24 mouse cellular contexts compared by ENCODE assay signal in genomic region chr12:37942163-37942562, GRCm38 (mm10).
"Had no signal": no experiment of that assay in that cellular context is flagged by ENCODE, and none has a peak within 500 bp of the region (broad histone marks: within the 10 kb centered on the region; RNA-seq: fewer than 3 reads in every experiment).

No protein-coding gene starts in this region.

- H3K4me2 ChIP-seq: forebrain, embryonic 15.5 days; heart, embryonic 12.5 days; hindbrain, embryonic 12.5 days; hindbrain, embryonic 14.5 days; limb, embryonic 12.5 days; liver, embryonic 11.5 days; liver, embryonic 13.5 days; liver, embryonic 15.5 days had no signal

- ATAC-seq: forebrain, embryonic 15.5 days; forebrain, postnatal 0 days; hindbrain, embryonic 16.5 days; inflammation-experienced regulatory T-cells, adult 6 months; liver, postnatal 0 days had no signal

- H3K4me3 ChIP-seq: forebrain, embryonic 15.5 days; heart, embryonic 10.5 days; heart, embryonic 12.5 days; hindbrain, embryonic 10.5 days; hindbrain, embryonic 12.5 days; layer of hippocampus, adult 2 months; left cerebral cortex, adult 2 months; limb, embryonic 10.5 days; limb, embryonic 12.5 days; liver, embryonic 13.5 days; liver, embryonic 15.5 days had no signal

- H3K9ac ChIP-seq: forebrain, embryonic 15.5 days; forebrain, postnatal 0 days; heart, embryonic 12.5 days; hindbrain, embryonic 12.5 days; hindbrain, embryonic 14.5 days; limb, embryonic 12.5 days; liver, embryonic 13.5 days; liver, embryonic 15.5 days; liver, postnatal 0 days had no signal

- DNase-seq: forebrain, postnatal 0 days; gastrocnemius, postnatal 25 days; heart, adult 18-20 months; heart, postnatal 10 days; heart, postnatal 4 days; kidney, adult 18-20 months; kidney, postnatal 14 days; liver, embryonic 13.5 days; liver, postnatal 0 days had no signal

- H3K9me3 ChIP-seq: forebrain, embryonic 15.5 days; heart, embryonic 10.5 days; heart, embryonic 12.5 days; hindbrain, embryonic 10.5 days; hindbrain, embryonic 12.5 days; limb, embryonic 10.5 days; limb, embryonic 12.5 days; liver, embryonic 13.5 days; liver, embryonic 15.5 days had no signal

- H3K4me1 ChIP-seq: forebrain, embryonic 15.5 days; heart, embryonic 10.5 days; heart, embryonic 12.5 days; hindbrain, embryonic 10.5 days; hindbrain, embryonic 12.5 days; limb, embryonic 10.5 days; limb, embryonic 12.5 days; liver, embryonic 13.5 days; liver, embryonic 15.5 days had no signal

- H3K27ac ChIP-seq: forebrain, embryonic 15.5 days; heart, embryonic 10.5 days; hindbrain, embryonic 10.5 days; hindbrain, embryonic 12.5 days; hindbrain, embryonic 14.5 days; kidney, postnatal 0 days; layer of hippocampus, adult 2 months; left cerebral cortex, adult 2 months; limb, embryonic 10.5 days; limb, embryonic 12.5 days; liver, embryonic 13.5 days; liver, embryonic 15.5 days had no signal

- H3K36me3 ChIP-seq: forebrain, embryonic 15.5 days; heart, embryonic 10.5 days; heart, embryonic 12.5 days; hindbrain, embryonic 10.5 days; hindbrain, embryonic 12.5 days; limb, embryonic 10.5 days; limb, embryonic 12.5 days; liver, embryonic 13.5 days; liver, embryonic 15.5 days had no signal

- H3K27me3 ChIP-seq: forebrain, embryonic 15.5 days; heart, embryonic 12.5 days; hindbrain, embryonic 12.5 days; limb, embryonic 12.5 days; liver, embryonic 13.5 days; liver, embryonic 15.5 days had no signal
